Mouse (Mus musculus) MEL (cell line): ENCODE measurements around the gene Camta1. TPM values are rescaled to one million over a fixed set of nuclear protein-coding genes. Genes with fewer than 3 reads are reported as not detected.

ENCODE experiments used
- DNase-seq: peaks from one replicate; pipeline ENCODE4 v3.0.0; 2011; ENCODE audit warnings: low read depth, low spot score
- H3K27ac ChIP-seq: 2 replicates; pipeline ENCODE4 v1.5.1; 2012; ENCODE audit warnings: low read depth, mild to moderate bottlenecking, control low read depth, low read length, moderate library complexity; ENCODE audit not compliant: control insufficient read depth
- H3K27me3 ChIP-seq, 2 experiments: fragments of 150-350 bp in 1 of 2; sonication (generic) in 1 of 2; 2 replicates each; pipeline ENCODE4 v1.6.1; 2012; ENCODE audit warnings: low read length in 2 of 2, mild to moderate bottlenecking in 2 of 2, improper control_type of control experiment in 1 of 2, moderate library complexity in 1 of 2; ENCODE audit not compliant: insufficient read depth in 2 of 2, control insufficient read depth in 1 of 2
- H3K36me3 ChIP-seq, 2 experiments: 2 replicates each; pipeline ENCODE4 v1.6.1; 2012 to 2014; ENCODE audit warnings: low read length in 2 of 2, improper control_type of control experiment in 1 of 2, inconsistent platforms in 1 of 2, mild to moderate bottlenecking in 1 of 2; ENCODE audit not compliant: insufficient read depth in 2 of 2, control insufficient read depth in 1 of 2
- H3K4me1 ChIP-seq, 2 experiments: fragments of 150-350 bp in 1 of 2; sonication (generic) in 1 of 2; 2 replicates each; pipeline ENCODE4 v1.6.1; 2012; ENCODE audit warnings: low read length in 2 of 2, improper control_type of control experiment in 1 of 2, mild to moderate bottlenecking in 1 of 2; ENCODE audit not compliant: insufficient read depth in 2 of 2, control insufficient read depth in 1 of 2
- H3K4me3 ChIP-seq, 2 experiments: fragments of 150-350 bp in 1 of 2; sonication (generic) in 1 of 2; 2 replicates each; pipeline ENCODE4 v1.5.1; 2012; ENCODE audit warnings: low read depth in 2 of 2, low read length in 2 of 2, mild to moderate bottlenecking in 2 of 2, moderate library complexity in 2 of 2, control low read depth in 1 of 2, improper control_type of control experiment in 1 of 2; ENCODE audit not compliant: control insufficient read depth in 1 of 2, insufficient read depth in 1 of 2
- H3K79me2 ChIP-seq: 2 replicates; pipeline ENCODE4 v1.6.1; 2012; ENCODE audit warnings: mild to moderate bottlenecking, low read length, moderate library complexity; ENCODE audit not compliant: control insufficient read depth, poor library complexity, insufficient read depth
- H3K9ac ChIP-seq: 2 replicates; pipeline ENCODE4 v1.6.1; 2012; ENCODE audit warnings: low read depth, mild to moderate bottlenecking, control low read depth, low read length, moderate library complexity; ENCODE audit not compliant: control insufficient read depth, poor library complexity, severe bottlenecking
- H3K9me3 ChIP-seq: fragments of 150-350 bp; sonication (generic); replicated peaks from 2 replicates; pipeline ENCODE4 v1.6.1; 2012; ENCODE audit warnings: mild to moderate bottlenecking, low read length, improper control_type of control experiment, moderate library complexity; ENCODE audit not compliant: insufficient read depth
- BHLHE40 ChIP-seq: IDR thresholded peaks from 2 replicates; pipeline ENCODE4 v1.6.1; 2012; ENCODE audit warnings: low read depth, mild to moderate bottlenecking, inconsistent platforms, low read length, improper control_type of control experiment, borderline replicate concordance
- CHD1 ChIP-seq: IDR thresholded peaks from 2 replicates; pipeline ENCODE4 v1.6.1; 2012; ENCODE audit warnings: low read depth, mild to moderate bottlenecking, inconsistent platforms, low read length, improper control_type of control experiment
- ETS1 ChIP-seq: IDR thresholded peaks from 2 replicates; pipeline ENCODE4 v1.6.1; 2012; ENCODE audit warnings: low read depth, mild to moderate bottlenecking, inconsistent platforms, low read length, improper control_type of control experiment, moderate library complexity
- GABPA ChIP-seq: IDR thresholded peaks from 2 replicates; pipeline ENCODE4 v1.6.1; 2012; ENCODE audit warnings: low read depth, mild to moderate bottlenecking, inconsistent platforms, low read length, improper control_type of control experiment, moderate library complexity
- HCFC1 ChIP-seq: IDR thresholded peaks from 2 replicates; pipeline ENCODE4 v1.6.1; 2012; ENCODE audit warnings: low read depth, mild to moderate bottlenecking, inconsistent platforms, low read length, improper control_type of control experiment, moderate library complexity
- JUND ChIP-seq: IDR thresholded peaks from 2 replicates; pipeline ENCODE4 v1.6.1; 2011; ENCODE audit warnings: low read depth, mild to moderate bottlenecking, improper control_type of control experiment, low read length
- MEF2A ChIP-seq: IDR thresholded peaks from 2 replicates; pipeline ENCODE4 v1.6.1; 2014; ENCODE audit warnings: low read depth, mild to moderate bottlenecking, inconsistent platforms, low read length, improper control_type of control experiment; ENCODE audit not compliant: poor library complexity, insufficient replicate concordance, severe bottlenecking; ENCODE audit errors: extremely low read depth
- MXI1 ChIP-seq: IDR thresholded peaks from 2 replicates; pipeline ENCODE4 v1.6.1; 2011; ENCODE audit warnings: mild to moderate bottlenecking, low read depth, low read length, improper control_type of control experiment
- MYB ChIP-seq: IDR thresholded peaks from 2 replicates; pipeline ENCODE4 v1.6.1; 2011; ENCODE audit warnings: mild to moderate bottlenecking, low read depth, low read length, improper control_type of control experiment
- RAD21 ChIP-seq: IDR thresholded peaks from 2 replicates; pipeline ENCODE4 v1.6.1; 2011; ENCODE audit warnings: mild to moderate bottlenecking, low read depth, low read length, improper control_type of control experiment
- RCOR1 ChIP-seq: IDR thresholded peaks from 2 replicates; pipeline ENCODE4 v1.6.1; 2012; ENCODE audit warnings: low read depth, mild to moderate bottlenecking, inconsistent platforms, low read length, improper control_type of control experiment
- SIN3A ChIP-seq: IDR thresholded peaks from 2 replicates; pipeline ENCODE4 v1.6.1; 2012; ENCODE audit warnings: low read length, improper control_type of control experiment, inconsistent platforms
- SMC3 ChIP-seq: IDR thresholded peaks from 2 replicates; pipeline ENCODE4 v1.6.1; 2011; ENCODE audit warnings: low read depth, low read length, improper control_type of control experiment
- TAL1 ChIP-seq: IDR thresholded peaks from 2 replicates; pipeline ENCODE4 v1.6.1; 2012; ENCODE audit warnings: mild to moderate bottlenecking, inconsistent platforms, low read length, moderate library complexity, mixed read lengths
- TBP ChIP-seq: IDR thresholded peaks from 2 replicates; pipeline ENCODE4 v1.8.0; 2011; ENCODE audit warnings: low read depth, low read length, improper control_type of control experiment
- TCF12 ChIP-seq: IDR thresholded peaks from 2 replicates; pipeline ENCODE4 v1.6.1; 2014; ENCODE audit warnings: low read depth, mild to moderate bottlenecking, inconsistent platforms, low read length, improper control_type of control experiment, moderate library complexity
- USF1 ChIP-seq: IDR thresholded peaks from 2 replicates; pipeline ENCODE4 v1.6.1; 2014; ENCODE audit warnings: low read depth, mild to moderate bottlenecking, inconsistent platforms, low read length, improper control_type of control experiment, moderate library complexity
- USF2 ChIP-seq, 2 experiments: IDR thresholded peaks; 2 replicates each; pipeline ENCODE4 v1.6.1; 2011 to 2012; ENCODE audit warnings: improper control_type of control experiment in 2 of 2, low read length in 2 of 2, borderline replicate concordance in 1 of 2, inconsistent platforms in 1 of 2, low read depth in 1 of 2, mild to moderate bottlenecking in 1 of 2; ENCODE audit not compliant: insufficient read depth in 1 of 2
- ZKSCAN1 ChIP-seq: IDR thresholded peaks from 2 replicates; pipeline ENCODE4 v1.6.1; 2012; ENCODE audit warnings: low read depth, mild to moderate bottlenecking, inconsistent platforms, low read length, improper control_type of control experiment, moderate library complexity
- polyA plus RNA-seq, 2 experiments: library from polyadenylated mRNA; stranded (reverse) in 1 of 2; unstranded in 1 of 2; fragments of >175 nt in 1 of 2; fragments of >200 nt in 1 of 2; gene quantifications; 2 replicates each; pipeline versions ENCODE4 v1.2.1 to v1.2.4; 2012; ENCODE audit warnings: low replicate concordance in 2 of 2, low read depth in 1 of 2; ENCODE audit not compliant: insufficient read length in 2 of 2, insufficient read depth in 1 of 2, missing spikeins in 1 of 2
- total RNA-seq: library from RNA; depleted of rRNA; stranded (reverse); fragments of 300-350 nt; gene quantifications from 2 replicates; pipeline ENCODE4 v1.2.3, GENCODE M21; 2012

Camta1 gene
- total and polyA plus RNA-seq, 3 experiments: 28.2 to 87.5 TPM; not detected in 1

- TF ChIP-seq ETS1 (no peak), RAD21 (no peak), SMC3 (no peak), RCOR1 (no peak), USF2 (IDR thresholded peaks at IDR 0.05; ENCODE audit: borderline replicate concordance in 1 of 2, insufficient read depth in 1 of 2, low read depth in 1 of 2, low read length in 2 of 2) (no peak), TCF12 (no peak), MYB (no peak), CHD1 (no peak), GABPA (no peak), SIN3A (no peak), USF1 (no peak)
- no peaks in the 10 kb centered on the region for H3K27me3 ChIP-seq
- no peak overlapping the region for H3K4me3 ChIP-seq
- no peak overlapping the region for H3K9ac ChIP-seq
- no peaks in the 10 kb centered on the region for H3K9me3 ChIP-seq
- H3K27ac ChIP-seq: no peak overlapping the region
- H3K4me1 ChIP-seq: no peaks in the 10 kb centered on the region
- no peak for DNase-seq
- H3K79me2 ChIP-seq: no peaks in the 10 kb centered on the region
- H3K36me3 ChIP-seq: no peaks in the 10 kb centered on the region
Observed at GRCm38 (mm10) chr4:151081977-151082376, 779.7 kb downstream of the Camta1 start.

GRCm38 (mm10) chr4:151081355-151081754 lies 780.3 kb downstream of the Camta1 start:
- Histone ChIP-seq H3K27ac (no peak overlapping the region), H3K4me3 (no peak overlapping the region), H3K36me3 (no peaks in the 10 kb centered on the region), H3K4me1 (no peaks in the 10 kb centered on the region), H3K9me3 (no peaks in the 10 kb centered on the region), H3K9ac (no peak overlapping the region)
- DNase-seq: no peak
- TF ChIP-seq TCF12: no peak
- TF ChIP-seq TBP: no peak
- TF ChIP-seq TAL1: no peak
- TF ChIP-seq HCFC1: no peak
- no peak for TF ChIP-seq MXI1
- no peak for TF ChIP-seq JUND
- TF ChIP-seq RAD21: no peak
- no peak for TF ChIP-seq ZKSCAN1
- no peak for TF ChIP-seq GABPA
- no peak for TF ChIP-seq BHLHE40
- TF ChIP-seq MYB: no peak
- no peak for TF ChIP-seq MEF2A
- TF ChIP-seq SMC3: no peak
- TF ChIP-seq, all 39 proteins: peak for 0
- H3K79me2 ChIP-seq: no peaks in the 10 kb centered on the region
- H3K27me3 ChIP-seq: no peaks in the 10 kb centered on the region
